Mouse (Mus musculus): ENCODE data around the gene Pafah1b3. TPM values are rescaled to one million over a fixed set of nuclear protein-coding genes. Genes with fewer than 3 reads are reported as not detected.
"Not testable (repeated sequence)": the region's sequence is repeated elsewhere in the genome, so short reads cannot be mapped to it uniquely, and the experiment has no call there.

Gene Pafah1b3
- polyA plus RNA-seq, 1 experiment from 2014 or later = 157 TPM

DNA sequence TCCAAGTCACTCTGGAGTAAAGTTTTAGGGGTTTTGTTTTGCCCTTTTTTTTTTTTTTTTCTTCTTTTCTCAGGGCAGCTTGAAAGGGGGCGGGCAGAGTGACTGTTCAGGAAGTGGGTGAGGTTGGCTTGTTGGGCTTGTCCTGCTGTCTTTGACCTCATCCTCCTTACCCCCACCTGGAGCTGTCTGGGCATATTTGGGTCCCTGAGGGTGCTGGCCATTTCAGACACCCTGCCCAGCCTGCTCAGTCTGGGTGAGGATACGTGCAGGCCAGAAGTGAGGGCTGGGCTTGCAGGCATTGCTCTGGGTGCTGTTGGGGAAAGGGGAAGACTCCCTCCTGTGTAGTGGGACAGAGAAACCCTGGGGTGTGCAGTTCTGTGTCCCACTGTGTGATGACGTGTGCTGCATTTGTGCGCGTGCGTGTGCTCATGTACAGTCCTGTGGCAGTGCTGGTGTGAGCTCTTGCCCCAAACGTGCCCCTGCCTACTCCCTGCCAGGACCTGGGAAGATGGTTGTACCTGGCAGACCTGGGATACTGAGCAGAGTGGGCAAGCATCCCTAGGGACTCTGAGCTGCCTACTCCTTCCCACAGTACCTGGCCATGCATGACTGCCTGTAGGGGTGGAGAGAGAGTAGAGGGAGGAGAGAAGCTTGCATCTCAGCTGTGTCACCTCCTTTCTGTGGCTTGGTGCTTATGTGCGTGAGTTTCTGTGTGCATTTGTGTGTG, 28.1 kb downstream of the Pafah1b3 start:
- DNase-seq (ENCODE audit: low read depth, low spot score) = no peak
- no peaks in the 10 kb centered on the region for H3K27me3 ChIP-seq
- no peak for ATAC-seq
- CTCF ChIA-PET = interaction anchor here (0.8 to 2.7 kb wide), 6 partner anchors 8 to 36 kb away, joined by 3 to 7 read pairs (median 4); no protein-coding TSS in a partner anchor
- POLR2A ChIA-PET = interaction anchor here (0.7 to 1.7 kb wide), 7 partner anchors 10 to 48 kb away, joined by 3 to 5 read pairs (median 3); no protein-coding TSS in a partner anchor
- no peak for TF ChIP-seq CTCF (IDR thresholded peaks at IDR 0.05)
- in situ Hi-C loops (cut with MboI; ENCODE audit: low pct_unique_long_range_greater_than_20kb) = no loop called here

DNA sequence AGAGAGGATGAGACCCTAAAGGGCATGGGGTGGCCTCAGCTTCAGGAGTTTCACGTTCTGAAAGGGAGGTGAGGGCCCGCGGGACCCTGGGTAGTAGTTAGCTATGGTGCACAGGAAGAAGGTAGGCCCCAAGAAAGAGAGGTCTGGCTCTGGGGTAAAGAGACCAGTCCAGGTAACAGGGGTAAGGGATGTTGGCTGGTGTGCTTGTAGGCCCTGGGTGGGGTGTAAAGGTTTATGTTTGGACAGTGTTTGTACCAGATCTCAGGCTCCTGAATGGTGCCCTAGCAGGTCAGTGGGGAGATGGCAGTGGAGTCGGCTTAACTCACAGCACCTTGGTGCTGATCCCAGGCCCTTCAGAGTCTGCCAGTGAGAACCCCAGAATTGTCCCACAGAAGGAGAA, 28.8 kb downstream of the Pafah1b3 start:
- CTCF ChIA-PET = interaction anchor here (0.8 to 2.7 kb wide), 5 partner anchors 9 to 35 kb away, joined by 3 to 7 read pairs (median 4); no protein-coding TSS in a partner anchor
- ATAC-seq (no peak), DNase-seq (ENCODE audit: low read depth, low spot score) (no peak)
- in situ Hi-C loops (cut with MboI; ENCODE audit: low pct_unique_long_range_greater_than_20kb) = no loop called here
- H3K27me3 ChIP-seq = no peaks in the 10 kb centered on the region
- POLR2A ChIA-PET = interaction anchor here (0.8 to 1.7 kb wide), 7 partner anchors 11 to 48 kb away, joined by 3 to 5 read pairs (median 3); partner anchors contain the start of gene Zfp526
- TF ChIP-seq CTCF (IDR thresholded peaks at IDR 0.05) = no peak

DNA sequence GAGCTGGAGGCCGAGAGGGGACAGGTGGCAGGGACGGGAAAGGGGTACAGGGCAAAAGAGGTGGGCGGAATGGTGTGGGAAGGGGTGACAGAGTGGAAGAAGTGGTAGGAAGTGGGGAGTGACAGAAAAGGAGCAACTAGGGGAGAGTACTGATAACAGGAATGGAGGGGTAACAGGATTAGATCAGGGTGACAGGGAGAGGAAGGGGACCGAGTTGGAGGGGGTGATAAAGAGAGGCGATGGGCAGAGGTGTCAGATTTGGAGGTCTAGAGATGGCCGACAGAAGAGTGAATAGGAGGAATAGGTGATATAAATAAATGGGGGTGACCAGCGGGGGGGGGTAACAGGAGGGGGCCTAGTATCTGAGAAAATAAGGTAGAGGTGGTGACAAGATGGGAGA, 29.2 kb downstream of the Pafah1b3 start:
- H3K27me3 ChIP-seq = no peaks in the 10 kb centered on the region
- no peak for ATAC-seq
- DNase-seq (ENCODE audit: low read depth, low spot score) = no peak
- in situ Hi-C loops (cut with MboI; ENCODE audit: low pct_unique_long_range_greater_than_20kb) = no loop called here
- POLR2A ChIA-PET = interaction anchor here (0.6 to 1.6 kb wide), 5 partner anchors 17 to 122 kb away, joined by 3 read pairs; partner anchors contain the start of gene Zfp526
- CTCF ChIA-PET = interaction anchor here (1.1 to 2.7 kb wide), 3 partner anchors 23 to 28 kb away, joined by 3 to 7 read pairs (median 3); no protein-coding TSS in a partner anchor
- no peak for TF ChIP-seq CTCF (IDR thresholded peaks at IDR 0.05)

DNA sequence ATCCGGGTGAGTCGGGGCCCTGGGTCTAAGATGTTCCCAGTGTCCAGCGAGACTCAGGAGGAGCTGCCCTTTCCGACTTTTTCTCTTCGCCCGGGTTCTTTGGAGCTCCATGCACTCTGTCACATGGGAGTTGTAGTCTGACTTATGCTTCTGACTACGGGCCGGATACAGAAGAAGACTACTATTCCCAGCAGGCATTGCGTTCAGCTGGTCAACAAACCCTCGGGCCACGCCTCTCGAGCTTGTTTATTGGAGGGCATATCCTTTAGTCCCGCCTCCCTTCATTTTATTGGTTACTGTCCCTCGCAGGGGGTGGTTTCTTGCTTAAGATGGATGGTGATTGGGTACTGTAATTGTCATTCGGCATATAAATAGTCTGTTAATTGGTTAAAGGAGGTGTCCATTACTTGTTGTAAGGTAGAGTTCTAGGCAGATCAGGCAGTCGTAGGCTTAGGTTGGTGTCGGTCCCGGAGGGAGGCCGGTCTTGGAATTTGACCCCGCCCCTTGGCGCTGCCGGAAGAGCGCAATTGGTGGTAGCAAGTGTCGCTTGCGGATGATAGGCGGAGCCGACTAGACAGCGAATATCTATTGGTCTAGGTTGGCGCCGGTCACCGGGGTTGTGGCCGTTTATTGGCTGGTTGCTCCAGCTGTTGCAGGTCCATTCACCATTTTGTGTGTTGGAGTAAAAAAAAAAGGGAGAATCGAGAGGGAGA, 29.9 kb downstream of the Pafah1b3 start:
- CTCF ChIA-PET = interaction anchor here (0.9 to 2.7 kb wide), 5 partner anchors 10 to 48 kb away, joined by 3 to 7 read pairs (median 3); partner anchors contain the start of gene Megf8
- POLR2A ChIA-PET = interaction anchor here (0.6 to 1.6 kb wide), 3 partner anchors 30 to 122 kb away, joined by 3 read pairs; partner anchors contain the start of gene Zfp526
- in situ Hi-C loops (cut with MboI; ENCODE audit: low pct_unique_long_range_greater_than_20kb) = no loop called here
- peak; percentile 92 for ATAC-seq
- no peaks in the 10 kb centered on the region for H3K27me3 ChIP-seq
- DNase-seq (ENCODE audit: low read depth, low spot score) = peak; percentile 100
- no peak for TF ChIP-seq CTCF (IDR thresholded peaks at IDR 0.05)

DNA sequence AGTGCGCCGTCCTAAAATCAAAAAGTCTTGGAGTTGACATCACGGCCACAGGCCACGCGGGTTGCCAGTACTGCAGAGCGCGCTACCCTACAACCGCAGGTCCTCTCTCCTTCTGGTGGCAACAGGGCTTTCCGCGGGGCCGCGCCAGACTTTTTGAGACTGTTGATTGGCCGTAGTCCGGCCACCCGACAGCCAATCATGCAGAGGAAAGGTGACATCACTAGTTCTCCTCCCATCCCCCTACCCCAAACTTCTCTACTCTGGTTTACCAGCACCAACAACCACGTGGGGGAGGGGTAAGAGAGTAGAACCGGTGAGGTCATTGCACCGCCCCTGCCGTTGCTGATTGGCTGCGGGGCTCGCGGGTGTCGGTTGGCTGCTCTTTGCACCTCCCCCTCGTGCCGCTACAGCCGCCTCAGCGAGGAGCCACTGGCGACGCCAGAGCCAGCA, 30.5 kb downstream of the Pafah1b3 start, which contains the start of gene Cic:
Gene Cic (plus strand): TSS at position 404 of the 450 bp plus-strand sequence.
- no peaks in the 10 kb centered on the region for H3K27me3 ChIP-seq
- peak; percentile 98 for DNase-seq (ENCODE audit: low read depth, low spot score)
- no peak for TF ChIP-seq CTCF (IDR thresholded peaks at IDR 0.05)
- ATAC-seq = peak; percentile 51
- CTCF ChIA-PET = interaction anchor here (0.9 to 1.3 kb wide), 4 partner anchors 11 to 49 kb away, joined by 3 to 5 read pairs (median 3); partner anchors contain the start of gene Megf8
- in situ Hi-C loops (cut with MboI; ENCODE audit: low pct_unique_long_range_greater_than_20kb) = no loop called here
- POLR2A ChIA-PET = no interaction called here

- in situ Hi-C loops (cut with MboI; ENCODE audit: low pct_unique_long_range_greater_than_20kb) = no loop called here
- ATAC-seq = no peak
These were observed 31.4 kb downstream of the Pafah1b3 start for GRCm38 (mm10) chr7:25266180-25266962.

GRCm38 (mm10) chr7:25265743-25266142, 32.0 kb downstream of the Pafah1b3 start:
- in situ Hi-C loops (cut with MboI; ENCODE audit: low pct_unique_long_range_greater_than_20kb); ATAC-seq: not testable (repeated sequence)
- CTCF ChIA-PET = interaction anchor here (1.0 kb wide), 1 partner anchor 9 kb away, joined by 4 read pairs; no protein-coding TSS in a partner anchor

More at GRCm38 (mm10) chr7:25266180-25266962, 31.4 kb downstream of the Pafah1b3 start:
- POLR2A ChIA-PET = no interaction called here
- CTCF ChIA-PET = no interaction called here
- DNase-seq (ENCODE audit: low read depth, low spot score) = no peak
- no peaks in the 10 kb centered on the region for H3K27me3 ChIP-seq
- TF ChIP-seq CTCF (IDR thresholded peaks at IDR 0.05) = no peak

DNA sequence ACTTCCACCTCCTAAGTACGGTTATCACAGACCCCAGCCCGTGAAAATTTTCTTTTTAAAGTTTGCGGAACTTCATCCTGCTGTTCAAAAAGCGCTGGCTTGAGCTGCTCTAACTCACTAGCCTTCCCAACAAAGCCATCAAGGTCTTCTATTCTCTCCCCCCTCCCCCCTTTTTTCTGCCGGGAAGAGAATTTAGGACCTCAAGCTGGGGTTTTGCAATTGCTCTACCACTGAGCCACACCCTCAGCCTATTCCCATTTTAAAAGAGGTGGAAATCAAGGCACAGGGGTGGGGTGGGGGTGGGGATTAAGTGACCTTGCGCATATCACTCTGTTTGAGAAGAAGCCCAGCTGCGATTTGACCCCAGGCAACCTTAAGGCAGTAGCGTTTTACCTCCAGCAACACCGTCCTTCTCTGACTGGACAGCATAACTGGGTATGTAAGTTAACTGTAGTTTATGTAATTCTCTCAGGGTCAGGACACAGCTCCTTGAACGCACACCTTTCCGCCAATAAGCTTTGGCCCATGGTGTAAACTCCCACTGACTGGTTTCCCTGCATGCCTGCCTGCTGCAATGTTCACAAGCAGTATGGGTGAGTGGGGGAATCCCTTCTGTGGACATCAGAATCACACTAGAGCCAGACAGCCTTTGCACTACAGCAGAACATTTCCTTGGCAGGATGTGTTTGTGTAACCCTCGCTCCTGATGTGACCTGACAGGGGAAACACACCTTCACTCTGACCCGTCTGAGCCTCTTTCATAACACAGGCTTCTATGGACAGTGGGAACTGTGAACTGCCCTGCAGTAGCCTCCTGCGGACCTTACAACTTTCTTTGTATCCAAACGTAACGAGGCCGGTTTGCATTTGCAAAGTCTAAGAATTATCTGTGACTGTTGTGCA, 33.6 kb downstream of the Pafah1b3 start:
- no peak for TF ChIP-seq CTCF (IDR thresholded peaks at IDR 0.05)
- no peak for ATAC-seq
- in situ Hi-C loops (cut with MboI; ENCODE audit: low pct_unique_long_range_greater_than_20kb) = no loop called here

More at GRCm38 (mm10) chr7:25265743-25266142, 32.0 kb downstream of the Pafah1b3 start:
- DNase-seq (ENCODE audit: low read depth, low spot score); POLR2A ChIA-PET; H3K27me3 ChIP-seq: not testable (repeated sequence)

DNA sequence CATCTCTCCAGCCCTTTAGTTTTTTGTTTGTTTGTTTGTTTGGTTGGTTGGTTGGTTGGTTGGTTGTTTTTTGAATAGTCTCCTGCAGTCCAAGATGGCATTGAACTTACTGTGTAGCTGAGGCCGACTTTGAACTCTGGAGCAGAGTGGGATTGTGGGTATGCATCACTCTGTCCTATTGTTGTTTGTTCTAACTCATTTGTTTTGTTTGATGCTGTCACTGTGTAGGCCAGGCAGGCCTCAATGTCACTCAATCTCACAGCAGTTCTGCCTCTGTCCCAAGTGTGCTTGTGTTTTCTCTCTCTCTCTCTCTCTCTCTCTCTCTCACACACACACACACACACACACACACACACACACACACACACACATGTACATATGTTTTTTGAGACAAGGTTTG, 35.9 kb downstream of the Pafah1b3 start:
- ATAC-seq = no peak
- ChIA-PET POLR2A (no interaction called here), CTCF (interaction anchor here (0.7 to 1.0 kb wide), 2 partner anchors 10 to 90 kb away, joined by 3 read pairs; no protein-coding TSS in a partner anchor)
- DNase-seq (ENCODE audit: low read depth, low spot score) = no peak
- in situ Hi-C loops (cut with MboI; ENCODE audit: low pct_unique_long_range_greater_than_20kb) = no loop called here
- no peak for TF ChIP-seq CTCF (IDR thresholded peaks at IDR 0.05)
- no peaks in the 10 kb centered on the region for H3K27me3 ChIP-seq

More for the DNA sequence above, 33.6 kb downstream of the Pafah1b3 start:
- no peak for DNase-seq (ENCODE audit: low read depth, low spot score)
- ChIA-PET CTCF (interaction anchor here (0.9 to 1.0 kb wide), 2 partner anchors 10 to 11 kb away, joined by 3 to 4 read pairs; no protein-coding TSS in a partner anchor), POLR2A (no interaction called here)
- no peaks in the 10 kb centered on the region for H3K27me3 ChIP-seq

Measured in Patski (cell line).